Mouse (Mus musculus) heart, postnatal 10 days (tissue): ENCODE data around the gene H2afz. TPM values are rescaled to one million over a fixed set of nuclear protein-coding genes. Genes with fewer than 3 reads are reported as not detected.
"Not testable (repeated sequence)": the region's sequence is repeated elsewhere in the genome, so short reads cannot be mapped to it uniquely, and the experiment has no call there.

Experiments
- DNase-seq, 2 experiments: peaks; one replicate each; pipeline ENCODE4 v3.0.0; 2021
- intact Hi-C: fragments of 180-260 bp; cut with DNase I; formaldehyde crosslinking; loops from one replicate; pipeline ENCODE4 v1.15.1; 2025
- total RNA-seq, 2 experiments: library from RNA; stranded (reverse); gene quantifications; 2 replicates each; pipeline ENCODE4 v1.2.3; 2021

Gene H2afz
- total RNA-seq, 2 experiments from 2014 or later: 153 to 154 TPM

DNA sequence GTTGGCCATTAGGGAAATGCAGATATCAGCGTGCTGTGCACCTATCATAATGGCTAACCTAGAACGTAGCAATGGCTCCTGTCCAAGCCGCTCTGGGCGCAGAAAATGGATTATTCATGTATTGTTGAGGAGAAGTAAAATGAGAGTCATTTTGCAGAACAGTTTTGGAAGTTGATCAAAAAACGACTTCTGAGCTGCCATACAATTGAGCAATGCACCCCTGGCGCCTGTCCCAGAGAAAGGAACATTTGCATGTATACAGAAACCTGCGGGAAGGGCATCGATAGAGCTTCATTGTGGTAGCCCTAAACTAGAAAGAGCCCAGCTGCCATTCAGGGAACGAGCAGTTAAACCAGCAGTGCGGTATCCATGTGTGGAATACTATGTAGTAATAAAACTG lies 35.9 kb downstream of the H2afz start:
- intact Hi-C loops: no loop called here
- DNase-seq: no peak

DNA sequence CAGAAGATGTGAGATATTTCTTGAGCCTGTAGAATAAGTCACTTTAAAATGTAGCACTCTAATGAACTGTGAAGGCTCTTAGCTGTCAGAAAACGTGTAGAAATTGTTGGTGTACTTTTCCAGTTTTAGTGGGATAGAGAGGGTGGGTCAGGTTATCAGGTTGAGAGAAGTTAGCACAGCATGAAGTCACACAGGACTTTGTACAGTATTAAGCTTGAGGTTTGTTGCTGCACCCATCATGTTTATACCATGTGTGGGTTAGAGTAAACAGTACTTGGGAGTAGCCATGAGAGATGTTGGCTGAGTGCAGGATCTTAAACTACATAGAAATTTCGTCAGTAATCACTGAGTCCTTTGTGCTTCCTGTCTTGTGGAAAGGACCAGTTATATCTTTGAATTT lies 48.8 kb downstream of the H2afz start:
- no peak for DNase-seq
- intact Hi-C loops: loop anchor here (10.0 kb wide), 1 partner anchor 138 kb away; no protein-coding TSS in a partner anchor

DNA sequence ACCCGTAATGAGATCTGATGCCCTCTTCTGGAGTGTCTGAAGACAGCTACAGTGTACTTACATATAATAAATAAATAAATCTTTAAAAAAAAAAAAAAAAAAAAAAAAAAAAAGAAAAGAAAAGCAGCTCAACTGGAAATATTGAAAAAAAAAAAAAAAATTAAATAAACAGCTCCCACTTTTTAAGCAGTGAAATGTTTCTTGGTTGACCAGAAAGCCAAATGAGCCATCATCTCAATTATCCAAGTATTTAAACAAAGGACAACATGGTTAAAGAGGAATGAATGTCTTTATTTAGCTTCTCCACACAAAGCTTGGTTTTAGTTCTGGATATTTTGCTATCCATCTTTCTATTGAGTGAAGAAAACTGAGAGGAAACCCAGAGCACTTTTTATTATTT lies 50.3 kb downstream of the H2afz start:
- intact Hi-C loops: loop anchor here (10.0 kb wide), 1 partner anchor 140 kb away; no protein-coding TSS in a partner anchor
- not testable (repeated sequence) for DNase-seq

Other genes with a start within 250 kb of the H2afz start
- gene Ddit4l, start 242.9 kb upstream of the H2afz start, total RNA-seq: 1 to 10 TPM in 1 of 2 experiments, under 1 TPM in 1; 0.67 to 1.6 TPM
- gene Gm21962, start 193.0 kb upstream of the H2afz start, total RNA-seq: not detected
- gene Dnajb14, start 3.2 kb downstream of the H2afz start, total RNA-seq: 10 to 100 TPM; 12.1 to 12.8 TPM
- gene Lamtor3, start 54.0 kb downstream of the H2afz start, total RNA-seq: 10 to 100 TPM; 87.8 to 98.0 TPM
- 1 to 10 TPM; 4.0 to 5.2 TPM for gene Dapp1, start 117.1 kb downstream of the H2afz start, total RNA-seq
- gene 1110002E22Rik, start 200.6 kb downstream of the H2afz start, total RNA-seq: 10 to 100 TPM; 51.3 to 77.4 TPM
- gene Gm5105, start 202.9 kb downstream of the H2afz start, total RNA-seq: under 1 TPM; 0.67 to 0.72 TPM